Mouse (Mus musculus) forebrain, embryonic 11.5 days (tissue): ENCODE measurements around the gene Tnfrsf8. TPM values are rescaled to one million over a fixed set of nuclear protein-coding genes. Genes with fewer than 3 reads are reported as not detected.

Source experiments
- ATAC-seq: fragments of 200-750 bp; cut with Nextera tagmentation; replicated peaks from 2 replicates; pipeline ENCODE4 v1.8.0; 2017; ENCODE audit warnings: moderate TSS enrichment; ENCODE audit not compliant: low FRiP score
- DNase-seq: peaks from one replicate; pipeline ENCODE4 v3.0.0-alpha.2; 2017; ENCODE audit warnings: low spot score
- H3K27ac ChIP-seq: fragments of 300-500 bp; sonication (generic); 2 replicates; pipeline ENCODE4 v1.5.1; 2014; ENCODE audit warnings: low read depth, low read length
- H3K27me3 ChIP-seq: fragments of 300-500 bp; sonication (generic); 2 replicates; pipeline ENCODE4 v1.6.1; 2014; ENCODE audit warnings: mild to moderate bottlenecking, low read length, mixed read lengths; ENCODE audit not compliant: control insufficient read depth, insufficient read depth
- H3K36me3 ChIP-seq: fragments of 300-500 bp; sonication (generic); 2 replicates; pipeline ENCODE4 v1.6.1; 2014; ENCODE audit warnings: mild to moderate bottlenecking, low read length, moderate library complexity, mixed read lengths; ENCODE audit not compliant: control insufficient read depth, insufficient read depth
- H3K4me1 ChIP-seq: fragments of 300-500 bp; sonication (generic); replicated peaks from 2 replicates; pipeline ENCODE4 v1.6.1; 2014; ENCODE audit warnings: low read length, mixed read lengths; ENCODE audit not compliant: control insufficient read depth, insufficient read depth
- H3K4me2 ChIP-seq: fragments of 300-500 bp; sonication (generic); 2 replicates; pipeline ENCODE4 v1.6.1; 2014; ENCODE audit warnings: low read depth, mild to moderate bottlenecking, low read length, moderate library complexity, mixed read lengths; ENCODE audit not compliant: severe bottlenecking
- H3K4me3 ChIP-seq: fragments of 300-500 bp; sonication (generic); 2 replicates; pipeline ENCODE4 v1.5.1; 2014; ENCODE audit warnings: low read depth, low read length
- H3K9ac ChIP-seq: fragments of 300-500 bp; sonication (generic); 2 replicates; pipeline ENCODE4 v1.6.1; 2014; ENCODE audit warnings: low read length
- H3K9me3 ChIP-seq: fragments of 300-500 bp; sonication (generic); 2 replicates; pipeline ENCODE4 v1.6.1; 2016; ENCODE audit warnings: low read length, mixed read lengths; ENCODE audit not compliant: control insufficient read depth
- WGBS: fragments of 180-500 bp; shearing (Covaris S2); extraction: QIAGEN DNeasy Blood & Tissue Kit; methylation state at CpG from one replicate; pipeline ENCODE4 v1.1.7; 2014; 5-methylcytosine and 5-hydroxymethylcytosine counted together
- polyA plus RNA-seq: library from polyadenylated mRNA; unstranded; fragments of >200 nt; fragmentation: Nextera tagmentation; extraction: Ambion mirVana; gene quantifications from 2 replicates; pipeline ENCODE4 v1.2.1, GENCODE M21; 2014

Gene Tnfrsf8
- polyA plus RNA-seq, 1 experiment from 2014 or later = not detected

- WGBS = 93% methylated on average over 6 of the region's 6 CpGs
- Histone ChIP-seq H3K27ac (no peak overlapping the region), H3K9me3 (no peaks in the 10 kb centered on the region), H3K27me3 (no peaks in the 10 kb centered on the region), H3K9ac (no peak overlapping the region), H3K4me3 (no peak overlapping the region), H3K4me2 (no peak overlapping the region), H3K36me3 (no peaks in the 10 kb centered on the region), H3K4me1 (no peaks in the 10 kb centered on the region)
- no peak for ATAC-seq
- DNase-seq = no peak
Measured at GRCm38 (mm10) chr4:145280966-145281365, 34.0 kb downstream of the Tnfrsf8 start.

- DNase-seq (no peak), ATAC-seq (no peak)
- Histone ChIP-seq H3K4me3 (no peak overlapping the region), H3K4me2 (no peak overlapping the region), H3K36me3 (no peaks in the 10 kb centered on the region), H3K4me1 (no peaks in the 10 kb centered on the region), H3K9ac (no peak overlapping the region), H3K9me3 (no peaks in the 10 kb centered on the region), H3K27ac (no peak overlapping the region), H3K27me3 (no peaks in the 10 kb centered on the region)
- WGBS = 88% methylated on average over 3 of the region's 3 CpGs
Measured at GRCm38 (mm10) chr4:145278724-145279370, 36.1 kb downstream of the Tnfrsf8 start.

- no peak for DNase-seq
- Histone ChIP-seq H3K9me3 (no peaks in the 10 kb centered on the region), H3K27ac (no peak overlapping the region), H3K27me3 (no peaks in the 10 kb centered on the region), H3K36me3 (no peaks in the 10 kb centered on the region), H3K9ac (no peak overlapping the region), H3K4me2 (no peak overlapping the region), H3K4me3 (no peak overlapping the region), H3K4me1 (no peaks in the 10 kb centered on the region)
- ATAC-seq = no peak
- 96% methylated on average over 2 of the region's 2 CpGs for WGBS
Measured at GRCm38 (mm10) chr4:145278231-145278630, 36.7 kb downstream of the Tnfrsf8 start.

- Histone ChIP-seq H3K4me1 (no peaks in the 10 kb centered on the region), H3K9ac (no peak overlapping the region), H3K4me3 (no peak overlapping the region), H3K27me3 (no peaks in the 10 kb centered on the region), H3K36me3 (no peaks in the 10 kb centered on the region), H3K4me2 (no peak overlapping the region), H3K9me3 (no peaks in the 10 kb centered on the region), H3K27ac (no peak overlapping the region)
- ATAC-seq = no peak
- 86% methylated on average over 6 of the region's 6 CpGs for WGBS
- DNase-seq = no peak
Measured at GRCm38 (mm10) chr4:145276368-145277249, 38.4 kb downstream of the Tnfrsf8 start.

- H3K27me3 ChIP-seq = no peaks in the 10 kb centered on the region
- DNase-seq = no peak
- no peak overlapping the region for H3K4me3 ChIP-seq
- no peaks in the 10 kb centered on the region for H3K36me3 ChIP-seq
- H3K9ac ChIP-seq = no peak overlapping the region
- WGBS = 89% methylated on average over 5 of the region's 5 CpGs
- ATAC-seq = no peak
- no peaks in the 10 kb centered on the region for H3K4me1 ChIP-seq
- no peak overlapping the region for H3K27ac ChIP-seq
- H3K9me3 ChIP-seq = no peaks in the 10 kb centered on the region
- H3K4me2 ChIP-seq = no peak overlapping the region
Measured at GRCm38 (mm10) chr4:145274887-145275286, 40.1 kb downstream of the Tnfrsf8 start.

GRCm38 (mm10) chr4:145273923-145274322 lies 41.0 kb downstream of the Tnfrsf8 start:
- Histone ChIP-seq H3K36me3 (no peaks in the 10 kb centered on the region), H3K4me1 (no peaks in the 10 kb centered on the region), H3K27ac (no peak overlapping the region), H3K4me3 (no peak overlapping the region), H3K9me3 (no peaks in the 10 kb centered on the region), H3K4me2 (no peak overlapping the region), H3K27me3 (no peaks in the 10 kb centered on the region), H3K9ac (no peak overlapping the region)
- 87% methylated on average over 5 of the region's 5 CpGs for WGBS
- ATAC-seq = no peak
- no peak for DNase-seq

- Histone ChIP-seq H3K27ac (no peak overlapping the region), H3K27me3 (no peaks in the 10 kb centered on the region), H3K4me1 (no peaks in the 10 kb centered on the region), H3K9ac (no peak overlapping the region), H3K4me3 (no peak overlapping the region), H3K36me3 (no peaks in the 10 kb centered on the region), H3K4me2 (no peak overlapping the region), H3K9me3 (no peaks in the 10 kb centered on the region)
- WGBS = 83% methylated on average over 1 of the region's 1 CpGs
- no peak for DNase-seq
- ATAC-seq = no peak
Measured at GRCm38 (mm10) chr4:145272763-145273162, 42.2 kb downstream of the Tnfrsf8 start.

GRCm38 (mm10) chr4:145271634-145272033 lies 43.3 kb downstream of the Tnfrsf8 start:
- no peaks in the 10 kb centered on the region for H3K9me3 ChIP-seq
- no peaks in the 10 kb centered on the region for H3K4me1 ChIP-seq
- ATAC-seq = no peak
- H3K36me3 ChIP-seq = no peaks in the 10 kb centered on the region
- H3K27me3 ChIP-seq = no peaks in the 10 kb centered on the region
- H3K27ac ChIP-seq = no peak overlapping the region
- H3K4me3 ChIP-seq = no peak overlapping the region
- H3K9ac ChIP-seq = no peak overlapping the region
- DNase-seq = no peak
- no peak overlapping the region for H3K4me2 ChIP-seq
- WGBS = 80% methylated on average over 4 of the region's 4 CpGs
